Mouse (Mus musculus) cerebellum, adult (tissue): ENCODE data around the gene Plcg2.

Source experiments
- ATAC-seq: cut with Nextera tagmentation; 2 replicates; pipeline ENCODE4 v1.9.2; 2017; ENCODE audit warnings: mild to moderate bottlenecking, moderate library complexity, mixed read lengths; ENCODE audit not compliant: insufficient number of reproducible peaks, low FRiP score, low TSS enrichment

Gene Plcg2

GRCm38 (mm10) chr8:117683925-117684472 lies 185.9 kb downstream of the Plcg2 start:
- no peak for ATAC-seq

GRCm38 (mm10) chr8:117684504-117684903 lies 186.4 kb downstream of the Plcg2 start:
- no peak for ATAC-seq
